Mouse (Mus musculus) C2C12 (cell line): Measurements from ENCODE around the gene Tpmt. TPM values are rescaled to one million over a fixed set of nuclear protein-coding genes. Genes with fewer than 3 reads are reported as not detected.

Source experiments
- H3K27me3 ChIP-seq: one replicate; pipeline ENCODE4 v1.6.1; 2011; ENCODE audit not compliant: control insufficient read depth, insufficient read depth, insufficient read length
- H3K36me3 ChIP-seq: one replicate; pipeline ENCODE4 v1.6.1; 2011; ENCODE audit not compliant: control insufficient read depth, insufficient read depth
- H3K4me3 ChIP-seq: one replicate; pipeline ENCODE4 v1.5.1; 2011; ENCODE audit warnings: mild to moderate bottlenecking, control low read depth; ENCODE audit not compliant: poor library complexity, insufficient read depth, severe bottlenecking
- H3K79me2 ChIP-seq: one replicate; pipeline ENCODE4 v1.6.1; 2011; ENCODE audit not compliant: control insufficient read depth, insufficient read depth
- H3K79me3 ChIP-seq: one replicate; pipeline ENCODE4 v1.6.1; 2011; ENCODE audit warnings: low read depth, control low read depth
- H3ac ChIP-seq: one replicate; pipeline ENCODE3; 2011; ENCODE audit warnings: low read depth; ENCODE audit not compliant: control insufficient read depth, insufficient read length
- CEBPB ChIP-seq: IDR thresholded peaks from one replicate; pipeline ENCODE4 v1.6.1; 2011; ENCODE audit warnings: low read depth, mild to moderate bottlenecking, control low read depth, moderate library complexity
- CTCF ChIP-seq: IDR thresholded peaks from one replicate; pipeline ENCODE4 v1.5.1; 2011; ENCODE audit not compliant: control insufficient read depth, insufficient read depth, insufficient read length
- FOSL1 ChIP-seq: IDR thresholded peaks from one replicate; pipeline ENCODE4 v1.8.0; 2011; ENCODE audit warnings: mild to moderate bottlenecking, low read length; ENCODE audit not compliant: poor library complexity, insufficient read depth, severe bottlenecking
- MAX ChIP-seq: IDR thresholded peaks from one replicate; pipeline ENCODE4 v1.6.1; 2011; ENCODE audit warnings: mild to moderate bottlenecking, control low read depth
- MYOD1 ChIP-seq: IDR thresholded peaks from one replicate; pipeline ENCODE4 v1.6.1; 2011; ENCODE audit warnings: low read depth; ENCODE audit not compliant: control insufficient read depth, insufficient read length
- MYOG ChIP-seq: IDR thresholded peaks from one replicate; pipeline ENCODE4 v1.6.1; 2011; ENCODE audit not compliant: control insufficient read depth, insufficient read length; ENCODE audit errors: extremely low read depth
- USF1 ChIP-seq: IDR thresholded peaks from one replicate; pipeline ENCODE4 v1.6.1; 2011; ENCODE audit warnings: low read depth, mild to moderate bottlenecking, control low read depth, moderate library complexity
- polyA plus RNA-seq: library from polyadenylated mRNA; unstranded; fragments of >200 nt; fragmentation: generic; extraction: Trizol; gene quantifications from one replicate; pipeline ENCODE4 v1.2.1, GENCODE M21; 2012; ENCODE audit warnings: missing spikeins

Tpmt gene
- polyA plus RNA-seq, 1 experiment: 5.6 TPM

GRCm38 (mm10) chr13:46986208-46986607 is 58.3 kb downstream of the Tpmt start:
- no peaks in the 10 kb centered on the region for H3K36me3 ChIP-seq
- no peak overlapping the region for H3ac ChIP-seq
- no peak overlapping the region for H3K4me3 ChIP-seq
- no peaks in the 10 kb centered on the region for H3K79me3 ChIP-seq
- no peaks in the 10 kb centered on the region for H3K79me2 ChIP-seq
- TF ChIP-seq MYOD1: no peak
- H3K27me3 ChIP-seq: no peaks in the 10 kb centered on the region

GRCm38 (mm10) chr13:46983878-46984277 is 60.7 kb downstream of the Tpmt start:
- TF ChIP-seq FOSL1: no peak
- TF ChIP-seq MYOG: no peak
- no peak for TF ChIP-seq MYOD1
- TF ChIP-seq MAX: no peak
- TF ChIP-seq USF1: no peak
- no peak for TF ChIP-seq CTCF
- no peak for TF ChIP-seq CEBPB
- H3K4me3 ChIP-seq: no peak overlapping the region
- no peaks in the 10 kb centered on the region for H3K79me3 ChIP-seq
- no peaks in the 10 kb centered on the region for H3K36me3 ChIP-seq
- peaks cover 3% of the 10 kb centered on the region for H3K27me3 ChIP-seq
- no peaks in the 10 kb centered on the region for H3K79me2 ChIP-seq
- H3ac ChIP-seq: no peak overlapping the region

DNA sequence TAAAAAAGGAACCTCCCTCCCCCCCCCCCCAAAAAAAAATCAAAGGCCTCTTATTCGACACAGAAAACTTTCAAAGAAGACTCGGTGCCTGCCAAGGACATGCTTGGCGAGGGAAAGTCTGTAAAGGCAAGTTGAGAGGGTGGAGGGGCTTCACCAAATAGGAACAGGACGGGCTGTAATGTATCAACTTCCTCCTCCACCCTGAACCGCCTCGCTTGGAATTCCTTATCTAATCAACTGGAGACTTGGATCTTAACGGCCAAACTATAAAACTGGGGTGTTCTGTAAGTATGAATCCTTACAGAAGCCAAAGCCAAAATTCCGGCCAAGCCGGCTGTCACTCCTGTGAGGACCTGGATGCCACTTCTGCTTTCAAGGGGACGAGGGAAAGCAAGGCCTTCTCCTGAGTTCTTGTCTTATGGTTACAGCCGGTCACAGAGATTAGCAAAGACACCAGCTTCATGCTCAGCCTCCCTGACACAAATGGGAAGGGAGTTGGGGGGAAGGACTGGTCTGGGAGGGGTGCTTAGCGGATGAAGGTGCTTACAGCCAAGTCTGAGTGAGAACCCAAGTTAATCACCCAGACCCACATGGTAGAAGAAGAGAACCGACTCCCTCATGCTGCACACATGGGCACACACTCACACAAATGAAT is 64.6 kb downstream of the Tpmt start:
- Histone ChIP-seq H3K36me3 (no peaks in the 10 kb centered on the region), H3K79me3 (no peaks in the 10 kb centered on the region), H3ac (no peak overlapping the region), H3K27me3 (peaks cover 3% of the 10 kb centered on the region), H3K4me3 (no peak overlapping the region), H3K79me2 (no peaks in the 10 kb centered on the region)
- TF ChIP-seq CTCF: no peak
- TF ChIP-seq MYOG: no peak
- no peak for TF ChIP-seq FOSL1
- no peak for TF ChIP-seq MAX
- no peak for TF ChIP-seq CEBPB
- no peak for TF ChIP-seq MYOD1
- TF ChIP-seq USF1: no peak

DNA sequence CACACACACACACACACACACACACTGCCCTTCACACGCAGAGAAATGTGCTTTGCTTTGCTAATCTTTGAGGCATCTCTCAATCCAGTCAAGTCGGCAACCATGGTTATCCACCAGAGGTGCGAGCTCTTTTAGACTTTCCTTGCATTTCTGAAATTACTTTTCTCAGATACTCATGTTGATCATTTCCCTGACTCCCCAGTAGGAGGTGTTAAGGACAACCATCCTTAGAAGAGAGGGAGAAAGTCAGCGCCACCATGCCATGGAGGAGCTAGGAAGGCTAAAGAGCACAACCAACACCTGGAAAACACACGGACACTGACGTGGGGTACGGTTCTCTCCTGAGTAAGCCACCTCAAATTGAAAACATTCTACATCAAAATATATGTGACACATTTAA is 68.0 kb downstream of the Tpmt start:
- H3K36me3 ChIP-seq: no peaks in the 10 kb centered on the region
- no peak overlapping the region for H3K4me3 ChIP-seq
- no peaks in the 10 kb centered on the region for H3K79me3 ChIP-seq
- TF ChIP-seq MYOG (no peak), CTCF (no peak), FOSL1 (no peak), MAX (no peak), MYOD1 (no peak), USF1 (no peak), CEBPB (no peak)
- peaks cover 3% of the 10 kb centered on the region for H3K27me3 ChIP-seq
- no peaks in the 10 kb centered on the region for H3K79me2 ChIP-seq
- no peak overlapping the region for H3ac ChIP-seq

DNA sequence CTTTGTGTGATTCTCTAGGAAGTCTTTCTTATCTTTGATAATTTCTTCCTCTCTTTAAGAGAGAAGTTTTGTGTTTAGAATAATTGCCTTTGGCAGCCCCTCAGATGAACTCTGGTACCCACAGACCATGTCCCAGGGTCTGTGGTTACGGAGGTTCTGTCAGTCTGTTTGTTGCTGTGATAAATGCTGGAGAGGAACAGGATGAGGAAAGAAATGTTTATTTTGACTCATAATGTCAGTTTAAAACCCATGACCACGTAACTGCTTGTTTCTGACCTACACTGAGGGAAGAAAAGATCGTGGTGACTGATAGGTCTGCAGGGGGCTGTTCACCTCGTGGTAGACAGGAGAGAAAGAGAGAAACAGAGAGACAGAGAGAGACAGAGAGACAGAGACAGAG is 68.6 kb downstream of the Tpmt start:
- H3ac ChIP-seq: no peak overlapping the region
- no peaks in the 10 kb centered on the region for H3K79me3 ChIP-seq
- H3K79me2 ChIP-seq: no peaks in the 10 kb centered on the region
- peaks cover 3% of the 10 kb centered on the region for H3K27me3 ChIP-seq
- no peaks in the 10 kb centered on the region for H3K36me3 ChIP-seq
- no peak for TF ChIP-seq MYOD1
- TF ChIP-seq MAX: no peak
- TF ChIP-seq CEBPB: no peak
- no peak overlapping the region for H3K4me3 ChIP-seq

GRCm38 (mm10) chr13:46975031-46975551 is 69.4 kb downstream of the Tpmt start:
- Histone ChIP-seq H3K79me3 (no peaks in the 10 kb centered on the region), H3K79me2 (no peaks in the 10 kb centered on the region), H3ac (no peak overlapping the region), H3K27me3 (peaks cover 1% of the 10 kb centered on the region), H3K4me3 (no peak overlapping the region), H3K36me3 (no peaks in the 10 kb centered on the region)
- TF ChIP-seq CEBPB (no peak), CTCF (no peak), USF1 (no peak), MYOD1 (no peak), MAX (no peak), MYOG (no peak), FOSL1 (no peak)

Other genes starting within 250 kb of the Tpmt start
- 9.2 TPM for gene Kif13a, start 114.9 kb downstream of the Tpmt start, polyA plus RNA-seq
- 0.05 TPM for gene Nhlrc1, start 29.9 kb downstream of the Tpmt start, polyA plus RNA-seq
- gene Kdm1b, start 1.2 kb downstream of the Tpmt start, polyA plus RNA-seq: 3.3 TPM
- 34.9 TPM for gene Dek, start 61.5 kb upstream of the Tpmt start, polyA plus RNA-seq
- 0.28 TPM for gene Rnf144b, start 77.9 kb upstream of the Tpmt start, polyA plus RNA-seq